Mouse (Mus musculus) olfactory bulb, adult 2 months (tissue): ENCODE results near the gene Eps15.

ENCODE experiments used
- CTCF ChIP-seq: fragments of 200-500 bp; IDR thresholded peaks from 2 replicates; pipeline ENCODE4 v1.5.1; 2012; ENCODE audit warnings: low read depth, mild to moderate bottlenecking, low read length, moderate library complexity; ENCODE audit not compliant: insufficient read depth
- POLR2A ChIP-seq: fragments of 200-500 bp; IDR thresholded peaks from 2 replicates; pipeline ENCODE4 v1.6.1; 2012; ENCODE audit warnings: mild to moderate bottlenecking, low read depth, low read length, moderate library complexity; ENCODE audit not compliant: insufficient read depth

DNA sequence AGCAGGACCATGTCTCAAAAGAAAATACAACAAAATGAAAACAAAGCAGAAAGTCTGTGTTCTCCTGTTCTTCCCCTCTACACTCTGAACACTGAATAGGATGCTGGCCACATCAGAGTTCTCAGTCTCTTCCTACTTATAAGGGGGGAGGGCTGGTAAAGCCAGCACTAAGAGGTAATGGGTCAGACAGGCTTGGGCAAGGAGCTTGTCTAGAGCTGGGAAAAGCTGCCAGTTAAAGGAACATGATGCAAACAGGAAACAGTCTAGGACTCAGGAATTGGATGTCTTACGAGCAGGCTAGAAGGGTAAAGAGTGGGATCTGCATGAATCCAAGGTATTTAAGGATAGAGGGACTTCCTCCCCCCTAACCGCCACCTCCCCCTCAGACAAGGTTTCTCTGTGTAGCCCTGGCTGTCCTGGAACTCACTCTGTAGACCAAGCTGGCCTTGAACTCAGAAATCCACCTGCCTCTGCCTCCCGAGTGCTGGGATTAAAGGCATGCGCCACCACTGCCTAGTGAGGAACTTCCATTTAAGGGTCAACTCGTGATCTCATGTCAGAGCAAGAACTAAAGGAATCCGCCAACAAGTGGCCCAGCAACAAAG lies 35.0 kb upstream of the Eps15 start:
- TF ChIP-seq POLR2A (no peak), CTCF (no peak)
